Mouse (Mus musculus): ENCODE data around the gene Calhm3. TPM values are rescaled to one million over a fixed set of nuclear protein-coding genes. Genes with fewer than 3 reads are reported as not detected.
"Not testable (repeated sequence)": the region's sequence is repeated elsewhere in the genome, so short reads cannot be mapped to it uniquely, and the experiment has no call there.

Gene Calhm3
- polyA plus RNA-seq, 2 experiments from 2014 or later, result not detected

- ATAC-seq, result no peak
Measured at GRCm38 (mm10) chr19:47167617-47168214, 10.2 kb upstream of the Calhm3 start.

DNA sequence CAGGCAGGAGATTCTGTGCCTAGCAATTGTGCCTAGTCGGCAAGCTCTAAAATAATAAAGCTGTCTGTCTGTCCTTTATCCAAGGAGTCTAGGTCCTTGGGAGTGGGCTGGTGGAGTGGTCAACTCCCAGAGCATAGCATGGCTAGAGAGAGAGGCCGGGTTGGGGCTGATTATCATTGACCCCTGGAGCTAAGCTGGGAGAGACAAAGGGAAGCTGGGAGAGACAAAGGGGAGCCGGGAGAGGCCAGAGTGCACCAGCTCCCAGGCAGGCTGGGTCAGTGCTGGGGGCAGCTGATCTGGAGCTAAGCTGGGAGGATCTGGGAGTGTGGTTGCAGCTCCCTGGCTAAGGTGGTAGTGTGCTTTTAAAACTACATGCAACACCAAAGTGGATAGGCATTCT lies 9.2 kb upstream of the Calhm3 start:
- ATAC-seq, result no peak

DNA sequence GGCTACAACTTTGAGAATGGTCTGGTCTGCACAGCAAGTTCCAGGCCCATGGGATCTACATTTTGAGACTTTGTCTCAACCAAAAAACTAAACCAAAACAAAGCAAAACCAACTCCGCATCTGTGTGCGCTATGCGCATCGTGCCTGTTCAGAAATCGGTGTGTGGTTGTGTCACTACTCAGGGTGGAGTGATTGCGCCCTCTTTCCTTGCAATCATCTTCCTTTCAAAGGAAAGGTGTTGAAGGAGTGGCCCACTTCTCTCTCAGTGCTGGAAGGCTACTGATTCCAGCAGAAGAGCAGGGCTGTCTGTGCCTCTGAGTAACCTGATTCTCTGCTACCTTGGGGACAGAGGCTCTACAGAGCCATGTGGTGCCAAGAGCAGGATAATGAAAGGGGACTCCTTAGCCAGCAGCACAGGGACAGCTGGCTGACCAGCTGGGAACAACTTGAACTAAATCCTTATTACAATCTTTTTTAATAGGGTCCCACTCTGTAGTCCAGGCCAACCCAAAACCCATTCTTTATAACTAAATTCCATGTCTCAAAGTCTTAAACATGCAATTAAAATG lies 5.7 kb upstream of the Calhm3 start:
- no peak for ATAC-seq

- ATAC-seq, result no peak
Measured at GRCm38 (mm10) chr19:47161669-47162068, 4.1 kb upstream of the Calhm3 start.

- ATAC-seq, result no peak
Measured at GRCm38 (mm10) chr19:47153767-47154166, 3.8 kb downstream of the Calhm3 start.

DNA sequence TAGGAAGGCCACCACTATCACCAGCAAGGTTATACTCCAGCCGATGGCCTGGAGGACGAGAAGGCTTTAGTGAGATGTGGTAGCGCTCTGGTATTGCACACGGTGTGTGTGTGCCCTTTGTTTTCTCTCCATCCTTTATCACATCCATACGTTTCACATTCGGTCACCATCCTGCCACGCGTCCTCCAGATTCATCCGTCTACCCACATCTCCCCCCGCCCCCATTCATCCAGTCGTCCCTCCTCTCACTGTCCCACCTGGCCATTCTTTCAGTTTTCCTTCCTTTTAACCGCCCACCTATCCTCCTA lies 5.5 kb downstream of the Calhm3 start:
- no peak for ATAC-seq

DNA sequence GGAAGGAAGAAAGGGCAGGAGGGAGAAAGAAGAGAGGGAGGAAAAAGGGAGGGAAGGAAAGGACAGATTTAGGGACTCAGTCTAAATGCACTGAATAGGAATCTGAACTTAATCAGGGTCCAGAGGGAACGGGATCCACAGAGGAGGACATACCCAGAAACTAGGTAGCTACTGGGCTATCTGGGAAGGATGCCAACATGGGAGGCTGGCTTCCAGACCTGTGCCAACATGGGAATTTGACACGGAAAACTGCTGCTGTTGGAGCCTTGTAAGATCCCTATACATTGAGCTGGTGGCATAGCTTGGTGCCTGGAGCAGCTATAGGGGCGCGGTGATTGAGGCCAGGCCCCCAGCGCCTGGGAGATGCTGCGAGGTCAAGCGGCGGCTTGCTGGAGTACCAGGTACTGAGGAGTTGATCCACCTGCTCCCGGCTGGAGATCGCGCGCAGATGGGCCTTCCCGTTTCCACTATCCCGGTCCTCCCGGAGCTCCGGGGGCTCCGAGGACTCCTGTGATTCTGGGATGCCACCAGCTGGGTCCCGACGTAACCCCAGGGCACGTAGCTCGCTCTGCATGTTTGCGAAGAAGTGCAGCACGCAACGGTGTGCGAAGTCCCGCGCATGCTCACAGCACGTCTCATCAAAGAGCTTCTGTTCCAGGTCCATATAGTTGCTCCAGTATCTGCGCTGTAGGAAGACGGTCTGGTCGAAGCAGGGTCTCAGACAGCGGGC lies 6.1 kb downstream of the Calhm3 start:
- no peak for ATAC-seq

DNA sequence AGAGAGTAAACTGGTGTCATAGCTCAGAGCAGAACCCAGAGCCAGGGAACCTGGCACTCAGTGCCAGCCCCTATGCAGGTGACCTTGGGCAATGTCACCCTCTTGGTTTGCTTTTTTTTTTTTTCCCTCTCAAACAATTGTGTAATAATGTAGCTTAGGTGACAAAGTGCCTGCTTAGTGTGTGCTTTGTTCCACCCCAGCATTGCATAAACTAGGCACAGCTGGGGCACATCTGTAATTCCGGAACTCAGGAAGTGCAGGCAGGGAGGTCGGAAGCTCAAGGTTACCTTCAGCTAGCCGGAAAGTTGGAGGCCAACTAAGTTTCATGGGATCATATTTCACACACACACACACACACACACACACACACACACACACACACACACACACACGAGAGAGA lies 7.7 kb downstream of the Calhm3 start:
- ATAC-seq, result no peak

DNA sequence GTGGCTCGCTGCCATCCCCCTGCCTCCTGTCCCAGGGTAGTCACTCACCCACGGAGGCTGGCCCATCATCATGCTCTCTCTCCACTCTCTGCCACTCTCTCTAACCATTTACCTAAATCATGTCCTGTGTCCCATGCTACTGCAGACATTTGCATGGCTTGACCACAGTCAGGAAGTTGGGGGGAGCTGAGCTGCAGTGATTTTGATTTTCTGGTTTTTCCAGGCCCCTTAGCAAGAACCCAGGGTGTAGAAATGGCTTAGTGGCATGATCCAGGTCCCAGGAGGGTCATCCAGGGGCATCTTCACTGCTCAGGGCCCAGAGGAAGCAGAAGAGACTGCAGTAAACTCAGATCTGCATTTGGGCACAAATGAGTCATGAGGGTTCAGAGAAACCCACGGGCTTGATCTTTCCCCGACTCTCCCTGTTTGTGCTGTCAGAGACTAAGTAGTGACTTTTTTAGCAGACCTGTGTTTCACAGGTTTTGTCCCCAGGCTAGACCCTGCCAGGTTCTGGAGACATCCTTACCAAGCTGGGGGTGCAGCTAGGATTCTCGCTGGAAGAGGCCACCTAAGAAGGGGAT lies 9.2 kb downstream of the Calhm3 start:
- no peak for ATAC-seq

DNA sequence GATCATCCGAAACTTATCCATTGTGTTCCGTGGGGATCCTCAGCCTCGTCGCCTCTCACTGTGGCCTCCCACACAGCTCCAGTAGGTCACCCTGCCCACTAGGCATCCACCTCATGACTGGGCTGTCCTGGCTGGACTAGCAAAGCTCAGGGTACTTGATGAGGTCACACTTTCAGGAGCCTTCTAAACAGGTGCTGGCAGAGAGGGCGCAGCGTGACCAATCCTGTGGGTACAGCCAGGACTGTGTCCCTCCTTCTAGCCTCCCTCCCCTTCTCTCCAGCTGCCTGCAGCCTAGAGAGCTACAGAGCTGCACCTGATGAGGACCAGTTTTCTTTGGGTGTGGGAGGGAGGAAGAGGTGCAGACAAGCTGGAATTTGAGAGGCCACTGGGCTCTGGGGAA lies 13.4 kb downstream of the Calhm3 start, which contains the start of gene Calhm1:
Gene Calhm1, minus strand, starts transcription at position 101 of the 400 bp plus-strand sequence.
- no peak for ATAC-seq

- ATAC-seq, result no peak
Measured at GRCm38 (mm10) chr19:47142438-47142837, 15.1 kb downstream of the Calhm3 start.

DNA sequence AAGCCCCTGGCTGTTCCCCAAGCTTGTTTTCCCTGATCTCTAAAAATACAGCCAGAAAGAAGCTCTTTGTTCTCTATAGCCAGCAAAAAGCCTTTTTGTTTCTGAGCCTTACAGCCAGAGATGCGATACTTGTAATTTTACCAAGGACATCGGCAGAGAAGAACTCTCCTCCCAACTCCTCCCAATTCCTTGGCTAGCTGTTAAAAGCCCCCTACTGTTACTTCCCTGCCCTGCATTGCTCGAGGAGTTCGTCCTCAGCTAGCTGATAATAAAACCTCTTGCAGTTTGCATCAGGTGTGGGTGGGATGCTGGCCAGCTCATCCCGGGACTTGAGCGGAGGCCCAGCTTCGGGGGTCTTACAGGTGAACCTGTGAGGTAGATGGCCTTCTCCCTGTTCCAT lies 18.0 kb downstream of the Calhm3 start:
- not testable (repeated sequence) for ATAC-seq

DNA sequence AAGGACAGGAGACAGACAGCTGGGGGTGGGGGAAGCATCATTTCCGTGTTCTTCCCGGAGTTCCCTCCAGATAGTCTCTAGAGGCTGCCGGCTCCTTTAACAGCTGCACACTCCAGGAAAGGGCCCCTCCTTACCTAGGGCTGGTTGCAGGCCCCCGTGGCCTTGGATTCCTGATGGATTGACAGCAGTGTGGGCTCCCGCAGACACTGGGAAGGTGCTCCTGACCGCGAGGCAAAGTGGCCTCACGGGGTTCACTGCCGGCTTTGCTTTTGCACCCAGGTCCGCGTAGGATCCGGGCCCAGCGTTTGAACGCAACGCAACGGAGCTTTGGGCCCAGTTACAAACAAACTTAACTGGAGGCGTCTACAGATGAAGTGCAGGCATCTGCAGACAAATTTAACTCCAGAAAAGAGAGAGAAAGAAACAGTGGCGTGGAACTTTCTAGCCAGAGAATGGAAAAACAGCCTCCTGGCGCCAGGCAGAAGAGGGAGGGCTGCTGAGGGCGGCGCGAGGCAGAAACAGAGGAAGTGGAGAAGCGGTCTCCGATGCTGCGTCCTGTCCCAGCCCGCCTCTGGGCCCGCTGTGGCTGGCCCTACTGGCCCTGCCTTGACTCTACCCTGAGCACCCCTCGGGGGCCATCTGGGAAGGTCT lies 19.7 kb downstream of the Calhm3 start, which contains the start of gene Calhm2:
Gene Calhm2, minus strand, starts transcription at position 524 of the 651 bp plus-strand sequence.
- peak; percentile 88 for ATAC-seq

DNA sequence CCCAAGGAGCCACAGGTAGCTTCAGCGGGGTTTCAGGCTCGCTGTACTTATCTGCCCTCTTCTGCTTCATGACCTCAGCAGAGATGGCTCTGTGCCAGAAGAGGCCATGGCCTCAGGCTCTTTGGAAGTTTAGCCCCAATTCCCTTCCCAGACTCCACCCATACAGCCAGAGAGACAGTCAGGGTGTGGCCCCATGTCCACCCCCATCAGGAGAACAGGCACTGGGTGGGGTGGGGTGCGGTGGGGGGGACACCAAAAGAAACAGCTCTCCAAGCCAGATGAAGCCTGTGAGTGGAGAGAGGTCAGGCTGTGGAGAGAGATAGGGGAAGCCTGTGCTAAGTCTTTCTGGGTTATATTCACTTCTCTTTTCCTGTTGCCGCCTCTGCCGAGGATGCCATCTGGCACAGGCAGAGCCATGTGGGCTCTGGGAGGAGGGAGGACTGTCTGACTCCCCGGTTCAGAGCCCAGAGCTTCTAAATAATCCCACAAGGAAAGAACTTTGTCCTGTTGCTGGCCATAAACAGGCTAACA lies 20.4 kb downstream of the Calhm3 start:
- no peak for ATAC-seq

DNA sequence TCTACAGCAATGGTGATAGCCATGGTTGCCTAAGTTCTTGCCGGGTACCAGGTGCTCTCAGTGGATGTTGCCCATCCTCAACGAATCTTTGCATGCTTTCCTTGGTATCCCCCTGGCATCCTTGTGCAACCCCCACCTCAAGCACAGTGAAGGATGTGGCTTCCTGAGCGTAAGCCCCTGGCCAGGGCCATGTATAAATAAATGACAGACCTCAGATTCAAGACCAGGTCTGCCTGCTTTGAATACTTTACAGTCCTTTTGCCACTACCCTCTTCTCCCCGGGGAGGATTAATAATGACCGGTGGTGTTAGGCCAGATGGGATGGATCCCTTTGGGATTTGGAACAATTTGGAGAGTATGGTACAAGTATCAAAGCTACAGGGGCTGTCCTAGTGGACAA lies 21.4 kb downstream of the Calhm3 start:
- ATAC-seq, result no peak

GRCm38 (mm10) chr19:47135568-47135967 lies 22.0 kb downstream of the Calhm3 start:
- no peak for ATAC-seq

GRCm38 (mm10) chr19:47133161-47133560 lies 24.4 kb downstream of the Calhm3 start:
- ATAC-seq, result no peak

- ATAC-seq, result no peak
Measured at GRCm38 (mm10) chr19:47130551-47131125, 26.9 kb downstream of the Calhm3 start.

GRCm38 (mm10) chr19:47128835-47129234 lies 28.7 kb downstream of the Calhm3 start:
- no peak for ATAC-seq

DNA sequence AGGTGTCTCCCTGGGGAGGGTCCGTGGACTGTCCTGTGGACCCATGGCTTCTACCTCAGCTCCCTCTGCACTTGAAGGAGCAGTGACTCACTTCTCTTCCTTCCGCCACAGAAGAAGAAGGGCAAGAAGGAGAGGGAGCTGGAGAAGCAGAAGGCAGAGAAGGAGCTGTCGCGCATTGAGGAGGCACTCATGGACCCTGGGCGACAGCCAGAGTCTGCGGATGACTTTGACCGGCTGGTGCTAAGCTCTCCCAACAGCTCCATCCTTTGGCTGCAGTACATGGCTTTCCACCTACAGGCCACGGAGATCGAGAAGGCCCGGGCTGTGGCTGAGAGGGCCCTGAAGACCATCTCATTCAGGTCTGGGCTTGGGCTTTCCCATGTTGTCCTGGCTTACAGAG lies 29.4 kb downstream of the Calhm3 start:
- ATAC-seq, result no peak

GRCm38 (mm10) chr19:47122802-47123201 lies 34.8 kb downstream of the Calhm3 start:
- no peak for ATAC-seq

DNA sequence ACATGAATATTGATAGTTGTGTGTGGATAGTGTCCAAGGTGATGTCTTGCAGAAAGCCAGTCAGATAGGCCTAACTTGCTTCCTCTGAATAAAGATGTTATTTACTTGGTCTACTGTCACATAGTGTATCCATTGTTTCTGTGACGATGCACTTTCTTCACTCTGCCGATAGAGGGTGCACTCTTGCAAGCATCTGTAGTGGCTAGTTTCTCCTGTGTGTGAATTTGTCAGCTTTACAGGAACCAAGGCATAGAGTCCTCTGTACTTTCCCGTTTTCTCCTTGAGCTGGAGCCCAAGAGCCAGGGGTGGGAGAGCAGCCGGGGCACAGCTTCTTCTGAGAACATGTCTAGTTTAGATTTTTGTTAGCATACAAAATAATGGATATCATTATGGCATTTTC lies 36.5 kb downstream of the Calhm3 start:
- no peak for ATAC-seq

- no peak for ATAC-seq
Measured at GRCm38 (mm10) chr19:47118634-47119033, 38.9 kb downstream of the Calhm3 start.

Data from CD4-positive, CD25-positive, alpha-beta regulatory T cell, adult 4 months (primary cell).